Mouse (Mus musculus) left cerebral cortex, adult 18-20 months (tissue): ENCODE measurements around the gene Sigirr. TPM values are rescaled to one million over a fixed set of nuclear protein-coding genes. Genes with fewer than 3 reads are reported as not detected.

ENCODE experiments used
- total RNA-seq, 2 experiments: library from RNA; stranded (reverse); gene quantifications; 2 replicates each; pipeline ENCODE4 v1.2.3; 2021

The Sigirr gene
- total RNA-seq, 2 experiments from 2014 or later, result 2.1 to 2.3 TPM

Other genes starting within 250 kb of the Sigirr start
- 1 to 10 TPM; 1.2 to 1.7 TPM for gene Gm45785, start 244.2 kb downstream of the Sigirr start, total RNA-seq
- 10 to 100 TPM; 70.2 to 75.0 TPM for gene Ric8a, start 243.6 kb downstream of the Sigirr start, total RNA-seq
- 10 to 100 TPM; 23.1 to 24.5 TPM for gene Bet1l, start 243.0 kb downstream of the Sigirr start, total RNA-seq
- gene Psmd13, start 218.6 kb downstream of the Sigirr start, total RNA-seq, result 100 to 1,000 TPM; 110 to 114 TPM
- gene Sirt3, start 218.3 kb downstream of the Sigirr start, total RNA-seq, result 10 to 100 TPM; 78.0 to 80.3 TPM
- gene Cox8b, start 200.1 kb downstream of the Sigirr start, total RNA-seq, result 1 to 10 TPM; 1.6 to 1.7 TPM
- gene Nlrp6, start 179.7 kb downstream of the Sigirr start, total RNA-seq, result under 1 TPM; 0.47 to 0.51 TPM
- 1 to 10 TPM; 4.4 to 6.7 TPM for gene Pgghg, start 159.2 kb downstream of the Sigirr start, total RNA-seq
- not detected for gene Ifitm5, start 150.3 kb downstream of the Sigirr start, total RNA-seq
- not detected for gene Gm45717, start 144.6 kb downstream of the Sigirr start, total RNA-seq
- gene Ifitm2, start 144.6 kb downstream of the Sigirr start, total RNA-seq, result 10 to 100 TPM; 13.3 to 16.1 TPM
- 1 to 10 TPM; 2.0 to 3.4 TPM for gene Ifitm1, start 133.4 kb downstream of the Sigirr start, total RNA-seq
- 10 to 100 TPM; 12.9 to 13.6 TPM for gene Ifitm3, start 89.8 kb downstream of the Sigirr start, total RNA-seq
- under 1 TPM in 1 of 2 experiments, not detected in 1; 0.61 TPM for gene Ifitm6, start 82.6 kb downstream of the Sigirr start, total RNA-seq
- not detected for gene Gm17387, start 71.4 kb downstream of the Sigirr start, total RNA-seq
- gene B4galnt4, start 39.5 kb downstream of the Sigirr start, total RNA-seq, result 10 to 100 TPM; 85.9 to 86.1 TPM
- gene Pkp3, start 22.4 kb downstream of the Sigirr start, total RNA-seq, result under 1 TPM; 0.26 to 0.33 TPM
- not detected for gene Ano9, start 17.2 kb upstream of the Sigirr start, total RNA-seq
- gene Ptdss2, start 21.8 kb upstream of the Sigirr start, total RNA-seq, result 10 to 100 TPM; 43.9 to 51.1 TPM
- 10 to 100 TPM; 39.0 to 43.2 TPM for gene Rnh1, start 72.3 kb upstream of the Sigirr start, total RNA-seq
- gene Hras, start 93.4 kb upstream of the Sigirr start, total RNA-seq, result 100 to 1,000 TPM; 223 to 237 TPM
- gene Lrrc56, start 93.6 kb upstream of the Sigirr start, total RNA-seq, result 1 to 10 TPM; 2.7 to 4.4 TPM
- not detected for gene Lmntd2, start 113.5 kb upstream of the Sigirr start, total RNA-seq
- 1 to 10 TPM; 1.4 to 2.5 TPM for gene Rassf7, start 115.3 kb upstream of the Sigirr start, total RNA-seq
- 10 to 100 TPM; 73.6 to 75.1 TPM for gene Phrf1, start 128.2 kb upstream of the Sigirr start, total RNA-seq
- 1 to 10 TPM in 1 of 2 experiments, under 1 TPM in 1; 1.00 to 2.0 TPM for gene Irf7, start 165.9 kb upstream of the Sigirr start, total RNA-seq
- not detected for gene Cdhr5, start 176.2 kb upstream of the Sigirr start, total RNA-seq
- not detected for gene Sct, start 178.6 kb upstream of the Sigirr start, total RNA-seq
- under 1 TPM; 0.33 to 0.66 TPM for gene Drd4, start 191.4 kb upstream of the Sigirr start, total RNA-seq
- 10 to 100 TPM; 62.8 to 70.5 TPM for gene Deaf1, start 227.1 kb upstream of the Sigirr start, total RNA-seq
- gene Tmem80, start 227.2 kb upstream of the Sigirr start, total RNA-seq, result 10 to 100 TPM; 24.6 to 34.6 TPM
- gene Eps8l2, start 238.3 kb upstream of the Sigirr start, total RNA-seq, result 1 to 10 TPM; 3.5 to 6.3 TPM